Mouse (Mus musculus): ENCODE results near the gene Klf5. TPM values are rescaled to one million over a fixed set of nuclear protein-coding genes. Genes with fewer than 3 reads are reported as not detected.

Klf5 gene
- polyA plus RNA-seq, 1 experiment: 232 TPM

DNA sequence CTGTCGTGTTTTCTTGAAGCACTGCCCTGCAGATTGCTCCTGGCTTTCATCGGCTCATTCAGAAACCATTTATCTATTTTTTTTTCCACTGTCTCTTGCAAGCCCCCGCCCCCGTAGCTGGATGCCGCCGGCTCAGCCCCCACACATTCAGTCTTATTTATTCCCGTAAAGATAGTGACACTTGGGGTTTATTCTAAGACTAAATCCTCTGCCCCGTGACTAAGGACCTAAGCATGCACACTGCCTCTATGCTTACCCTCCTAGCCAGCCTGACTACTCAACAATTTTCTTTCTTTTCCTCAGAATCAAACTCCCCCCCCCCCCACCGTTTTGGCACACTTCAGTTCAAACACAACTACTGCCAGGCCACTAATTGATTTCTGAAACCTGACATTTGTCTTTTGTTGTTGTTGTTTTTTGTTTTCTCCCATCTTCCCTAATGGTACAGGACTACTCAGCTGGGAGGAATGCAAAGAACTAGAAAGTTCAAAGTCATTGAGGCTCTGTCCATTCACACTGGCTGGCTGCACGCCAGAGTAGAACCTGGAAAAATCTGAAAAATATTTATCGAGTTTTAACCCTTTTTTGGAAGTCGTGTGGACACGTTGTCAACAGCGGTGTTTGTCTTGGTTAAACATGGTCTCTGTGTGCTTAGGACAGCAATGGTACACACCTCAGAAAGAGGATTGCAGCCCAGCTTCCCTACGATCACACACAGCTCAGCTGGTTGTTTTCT lies 2.7 kb upstream of the Klf5 start:
- 19% methylated on average over 15 of the region's 15 CpGs for WGBS
- Histone ChIP-seq H3K27ac (ENCODE audit: insufficient read depth, low read depth, low read length) (peak overlapping the region; percentile 83), H3K4me3 (ENCODE audit: low read depth, low read length) (peak overlapping the region; percentile 33), H3K27me3 (ENCODE audit: control insufficient read depth, insufficient read depth, low read length) (no peaks in the 10 kb centered on the region), H3K4me1 (ENCODE audit: control insufficient read depth, insufficient read depth, insufficient read length, low read length) (no peaks in the 10 kb centered on the region; the same call in 1 of the 2 replicates), H3K36me3 (ENCODE audit: control insufficient read depth, insufficient read depth, low read length) (peaks cover 9% of the 10 kb centered on the region; the same call in 1 of the 2 replicates)
- TF ChIP-seq POLR2A (IDR thresholded peaks at IDR 0.05; ENCODE audit: low read depth, low read length) (no peak), CTCF (IDR thresholded peaks at IDR 0.05; ENCODE audit: extremely low read depth, insufficient read length, insufficient replicate concordance, low read depth, low read length) (no peak)

DNA sequence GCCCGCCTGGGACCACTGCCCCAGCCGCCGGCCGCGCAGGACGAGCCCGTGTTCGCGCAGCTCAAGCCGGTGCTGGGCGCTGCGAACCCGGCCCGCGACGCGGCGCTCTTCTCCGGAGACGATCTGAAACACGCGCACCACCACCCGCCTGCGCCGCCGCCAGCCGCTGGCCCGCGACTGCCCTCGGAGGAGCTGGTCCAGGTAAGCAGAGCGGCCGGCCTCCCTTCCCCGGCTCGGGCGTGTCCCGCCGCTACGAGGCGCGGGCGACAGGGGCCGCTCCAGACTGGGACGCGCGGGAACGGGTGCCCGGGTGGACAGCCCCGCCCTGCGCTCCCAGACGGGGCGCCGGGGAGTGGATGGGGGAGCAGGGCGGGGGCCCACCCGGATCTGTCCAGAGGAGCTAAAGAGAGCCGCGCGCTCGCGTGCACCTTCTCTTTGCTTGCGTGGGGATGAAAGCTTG lies 561 bp downstream of the Klf5 start:
- Histone ChIP-seq H3K4me1 (ENCODE audit: control insufficient read depth, insufficient read depth, insufficient read length, low read length) (no peaks in the 10 kb centered on the region; the same call in 1 of the 2 replicates), H3K27ac (ENCODE audit: insufficient read depth, low read depth, low read length) (peak overlapping the region; percentile 79), H3K4me3 (ENCODE audit: low read depth, low read length) (peak overlapping the region; percentile 71), H3K27me3 (ENCODE audit: control insufficient read depth, insufficient read depth, low read length) (no peaks in the 10 kb centered on the region), H3K36me3 (ENCODE audit: control insufficient read depth, insufficient read depth, low read length) (peaks cover 37% of the 10 kb centered on the region)
- TF ChIP-seq CTCF (IDR thresholded peaks at IDR 0.05; ENCODE audit: extremely low read depth, insufficient read length, insufficient replicate concordance, low read depth, low read length) (no peak), POLR2A (IDR thresholded peaks at IDR 0.05; ENCODE audit: low read depth, low read length) (no peak)
- WGBS: 1% methylated on average over 60 of the region's 60 CpGs

DNA sequence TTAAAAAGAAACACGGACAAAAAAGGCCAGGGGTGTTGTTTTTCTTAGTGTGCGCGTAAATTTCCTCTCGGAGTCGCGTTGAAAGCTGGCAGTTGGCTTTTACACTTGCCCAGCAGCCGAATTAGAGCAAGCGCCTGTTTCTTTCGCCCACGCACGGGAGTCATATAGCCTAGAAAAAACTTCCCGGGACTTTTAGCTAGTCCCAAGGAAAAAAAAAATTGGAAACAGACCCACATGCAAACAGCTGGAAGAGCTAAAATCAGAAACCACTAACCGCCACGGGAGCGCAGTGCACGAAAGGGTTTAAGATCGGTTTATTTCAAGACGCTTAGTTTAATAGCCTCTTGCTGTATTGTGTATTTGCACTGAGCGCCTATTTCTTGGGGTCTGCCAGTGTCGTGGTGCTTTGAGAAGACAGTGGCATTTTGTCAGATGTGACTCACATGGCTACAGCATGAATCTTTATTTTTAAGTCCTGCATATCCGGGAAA lies 1.3 kb downstream of the Klf5 start:
- H3K27me3 ChIP-seq (ENCODE audit: control insufficient read depth, insufficient read depth, low read length): no peaks in the 10 kb centered on the region

DNA sequence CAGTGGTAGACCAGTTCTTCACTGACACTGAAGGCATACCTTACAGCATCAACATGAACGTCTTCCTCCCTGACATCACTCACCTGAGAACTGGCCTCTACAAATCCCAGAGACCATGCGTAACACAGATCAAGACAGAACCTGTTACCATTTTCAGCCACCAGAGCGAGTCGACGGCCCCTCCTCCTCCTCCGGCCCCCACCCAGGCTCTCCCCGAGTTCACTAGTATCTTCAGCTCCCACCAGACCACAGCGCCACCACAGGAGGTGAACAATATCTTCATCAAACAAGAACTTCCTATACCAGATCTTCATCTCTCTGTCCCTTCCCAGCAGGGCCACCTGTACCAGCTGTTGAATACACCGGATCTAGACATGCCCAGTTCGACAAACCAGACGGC lies 3.0 kb downstream of the Klf5 start:
- Histone ChIP-seq H3K27me3 (ENCODE audit: control insufficient read depth, insufficient read depth, low read length) (no peaks in the 10 kb centered on the region), H3K4me1 (ENCODE audit: control insufficient read depth, insufficient read depth, insufficient read length, low read length) (no peaks in the 10 kb centered on the region), H3K27ac (ENCODE audit: insufficient read depth, low read depth, low read length) (peak overlapping the region; percentile 90), H3K4me3 (ENCODE audit: low read depth, low read length) (peak overlapping the region; percentile 76), H3K36me3 (ENCODE audit: control insufficient read depth, insufficient read depth, low read length) (peaks cover 52% of the 10 kb centered on the region)
- TF ChIP-seq CTCF (IDR thresholded peaks at IDR 0.05; ENCODE audit: extremely low read depth, insufficient read length, insufficient replicate concordance, low read depth, low read length): peak; percentile 38; the same call in 1 of the 2 replicates
- no peak for TF ChIP-seq POLR2A (IDR thresholded peaks at IDR 0.05; ENCODE audit: low read depth, low read length)
- WGBS: 36% methylated on average over 11 of the region's 11 CpGs

More for the DNA sequence above, 1.3 kb downstream of the Klf5 start:
- 2% methylated on average over 21 of the region's 21 CpGs for WGBS
- Histone ChIP-seq H3K27ac (ENCODE audit: insufficient read depth, low read depth, low read length) (peak overlapping the region; percentile 79), H3K4me1 (ENCODE audit: control insufficient read depth, insufficient read depth, insufficient read length, low read length) (no peaks in the 10 kb centered on the region), H3K4me3 (ENCODE audit: low read depth, low read length) (peak overlapping the region; percentile 71), H3K36me3 (ENCODE audit: control insufficient read depth, insufficient read depth, low read length) (peaks cover 40% of the 10 kb centered on the region)
- TF ChIP-seq POLR2A (IDR thresholded peaks at IDR 0.05; ENCODE audit: low read depth, low read length) (no peak), CTCF (IDR thresholded peaks at IDR 0.05; ENCODE audit: extremely low read depth, insufficient read length, insufficient replicate concordance, low read depth, low read length) (no peak)

DNA sequence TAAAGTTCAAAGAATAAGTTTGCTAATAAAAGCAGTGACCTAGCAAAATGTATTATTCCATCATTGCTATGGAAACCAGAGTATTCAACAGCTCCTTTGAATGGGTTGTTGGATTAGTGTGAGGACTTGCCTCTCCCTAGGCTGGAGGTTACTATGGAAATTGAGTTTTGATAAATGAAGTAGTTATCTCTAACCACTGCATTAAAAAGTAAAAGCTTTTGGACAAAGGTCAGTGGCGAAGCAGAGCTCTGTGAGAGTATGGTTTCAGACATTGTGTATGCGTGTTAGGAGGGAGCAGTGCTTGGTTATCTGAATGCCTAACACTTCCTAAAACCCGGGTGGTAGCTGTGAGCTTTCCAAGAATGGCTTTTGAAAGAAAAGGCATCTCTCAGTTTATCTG lies 5.9 kb downstream of the Klf5 start:
- Histone ChIP-seq H3K27me3 (ENCODE audit: control insufficient read depth, insufficient read depth, low read length) (no peaks in the 10 kb centered on the region), H3K4me3 (ENCODE audit: low read depth, low read length) (no peak overlapping the region), H3K27ac (ENCODE audit: insufficient read depth, low read depth, low read length) (peak overlapping the region; percentile 94), H3K36me3 (ENCODE audit: control insufficient read depth, insufficient read depth, low read length) (peaks cover 78% of the 10 kb centered on the region), H3K4me1 (ENCODE audit: control insufficient read depth, insufficient read depth, insufficient read length, low read length) (peaks cover 6% of the 10 kb centered on the region; the same call in 1 of the 2 replicates)
- WGBS: 19% methylated on average over 3 of the region's 3 CpGs
- TF ChIP-seq CTCF (IDR thresholded peaks at IDR 0.05; ENCODE audit: extremely low read depth, insufficient read length, insufficient replicate concordance, low read depth, low read length) (no peak), POLR2A (IDR thresholded peaks at IDR 0.05; ENCODE audit: low read depth, low read length) (no peak)

DNA sequence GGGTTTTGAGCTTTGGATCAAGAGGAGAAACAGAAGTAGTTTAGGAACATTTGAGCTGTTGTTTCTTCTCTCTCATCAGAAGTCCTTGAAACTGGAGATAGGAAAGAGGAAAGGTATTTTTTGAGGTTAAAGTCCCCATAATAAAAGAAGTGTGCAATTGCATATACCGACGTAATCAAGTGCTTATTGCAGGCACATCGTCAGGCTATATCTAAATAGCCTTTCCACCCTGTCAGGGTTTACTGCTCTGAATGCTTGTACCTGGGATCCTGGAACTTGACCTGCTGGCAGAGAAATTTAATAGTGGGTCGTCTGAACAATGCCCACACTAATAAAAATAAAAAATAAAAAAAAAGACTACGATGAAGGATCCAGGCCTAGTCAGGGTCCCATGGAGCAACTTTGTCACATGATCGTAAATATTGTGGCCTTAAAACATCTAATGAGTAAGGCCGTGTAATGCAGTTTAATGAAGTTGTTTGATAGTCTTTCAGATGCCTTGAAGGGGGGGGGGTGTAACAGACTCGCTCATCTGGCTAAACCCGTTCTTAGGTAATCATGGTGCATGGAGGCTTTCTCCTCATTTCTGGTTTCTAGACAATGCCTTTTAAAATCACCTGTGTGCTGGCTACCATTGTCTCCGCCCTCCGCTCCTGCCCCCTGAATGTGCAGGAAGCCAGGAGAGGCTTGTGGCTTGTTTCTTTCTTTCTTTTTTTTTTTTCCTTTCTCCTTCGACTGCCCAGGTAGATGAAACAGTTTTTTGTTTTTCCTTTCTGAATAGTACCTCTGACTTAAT lies 6.7 kb downstream of the Klf5 start:
- WGBS: 29% methylated on average over 12 of the region's 12 CpGs
- TF ChIP-seq POLR2A (IDR thresholded peaks at IDR 0.05; ENCODE audit: low read depth, low read length) (no peak), CTCF (IDR thresholded peaks at IDR 0.05; ENCODE audit: extremely low read depth, insufficient read length, insufficient replicate concordance, low read depth, low read length) (no peak)
- Histone ChIP-seq H3K27ac (ENCODE audit: insufficient read depth, low read depth, low read length) (peak overlapping the region; percentile 94), H3K4me3 (ENCODE audit: low read depth, low read length) (peak overlapping the region; percentile 49), H3K4me1 (ENCODE audit: control insufficient read depth, insufficient read depth, insufficient read length, low read length) (peaks cover 6% of the 10 kb centered on the region; the same call in 1 of the 2 replicates), H3K36me3 (ENCODE audit: control insufficient read depth, insufficient read depth, low read length) (peaks cover 80% of the 10 kb centered on the region), H3K27me3 (ENCODE audit: control insufficient read depth, insufficient read depth, low read length) (no peaks in the 10 kb centered on the region)
